Mouse (Mus musculus) midbrain, embryonic 13.5 days (tissue): ENCODE measurements around the gene Tmem230. TPM values are rescaled to one million over a fixed set of nuclear protein-coding genes. Genes with fewer than 3 reads are reported as not detected.
"Not testable (repeated sequence)": the region's sequence is repeated elsewhere in the genome, so short reads cannot be mapped to it uniquely, and the experiment has no call there.

ENCODE experiments used
- ATAC-seq: fragments of 200-750 bp; cut with Nextera tagmentation; 2 replicates; pipeline ENCODE4 v1.8.0; 2017; ENCODE audit warnings: mild to moderate bottlenecking, moderate TSS enrichment, moderate library complexity
- H3K27ac ChIP-seq: fragments of 300-500 bp; sonication (generic); 2 replicates; pipeline ENCODE4 v1.5.1; 2015; ENCODE audit warnings: inconsistent platforms, mild to moderate bottlenecking, moderate library complexity
- H3K27me3 ChIP-seq: fragments of 300-500 bp; sonication (generic); 2 replicates; pipeline ENCODE4 v1.6.1; 2015; ENCODE audit warnings: mild to moderate bottlenecking, inconsistent platforms
- H3K36me3 ChIP-seq: fragments of 300-500 bp; sonication (generic); 2 replicates; pipeline ENCODE4 v1.6.1; 2015; ENCODE audit warnings: mild to moderate bottlenecking, inconsistent platforms
- H3K4me1 ChIP-seq: fragments of 300-500 bp; sonication (generic); replicated peaks from 2 replicates; pipeline ENCODE4 v1.6.1; 2015; ENCODE audit warnings: inconsistent platforms
- H3K4me2 ChIP-seq: fragments of 300-500 bp; sonication (generic); replicated peaks from 2 replicates; pipeline ENCODE4 v1.6.1; 2015; ENCODE audit warnings: moderate library complexity, mild to moderate bottlenecking, inconsistent platforms
- H3K4me3 ChIP-seq: fragments of 300-500 bp; sonication (generic); replicated peaks from 2 replicates; pipeline ENCODE4 v1.5.1; 2015; ENCODE audit warnings: mild to moderate bottlenecking, inconsistent platforms
- H3K9ac ChIP-seq: fragments of 300-500 bp; sonication (generic); replicated peaks from 2 replicates; pipeline ENCODE4 v1.6.1; 2015; ENCODE audit warnings: mild to moderate bottlenecking, inconsistent platforms
- H3K9me3 ChIP-seq: fragments of 300-500 bp; sonication (generic); 2 replicates; pipeline ENCODE4 v1.6.1; 2016; ENCODE audit warnings: mild to moderate bottlenecking, inconsistent platforms
- WGBS: fragments of 180-500 bp; shearing (Covaris S2); methylation state at CpG from one replicate; pipeline ENCODE4 v1.1.7; 2015; 5-methylcytosine and 5-hydroxymethylcytosine counted together
- polyA plus RNA-seq: library from polyadenylated mRNA; unstranded; fragments of >200 nt; fragmentation: Nextera tagmentation; extraction: Ambion mirVana; gene quantifications from 2 replicates; pipeline ENCODE4 v1.2.1, GENCODE M21; 2015

Tmem230 gene
- polyA plus RNA-seq, 1 experiment from 2014 or later = 53.9 TPM

- no peak overlapping the region for H3K9ac ChIP-seq
- no peaks in the 10 kb centered on the region for H3K9me3 ChIP-seq
- H3K4me3 ChIP-seq = no peak overlapping the region
- H3K36me3 ChIP-seq = peaks cover 23% of the 10 kb centered on the region
- H3K27me3 ChIP-seq = no peaks in the 10 kb centered on the region
- peaks cover 15% of the 10 kb centered on the region for H3K4me1 ChIP-seq
- H3K27ac ChIP-seq = no peak overlapping the region
- ATAC-seq = no peak
- no peak overlapping the region for H3K4me2 ChIP-seq
- 96% methylated on average over 3 of the region's 3 CpGs for WGBS
Observed at GRCm38 (mm10) chr2:132243370-132243769, 4.2 kb downstream of the Tmem230 start.

- not testable (repeated sequence) for H3K27ac ChIP-seq, H3K9me3 ChIP-seq, H3K27me3 ChIP-seq, H3K4me3 ChIP-seq, H3K4me2 ChIP-seq, H3K4me1 ChIP-seq, ATAC-seq, H3K9ac ChIP-seq
- WGBS = 30% methylated on average over 9 of the region's 10 CpGs
- peaks cover 28% of the 10 kb centered on the region for H3K36me3 ChIP-seq
Observed at GRCm38 (mm10) chr2:132240457-132240856, 7.2 kb downstream of the Tmem230 start.

- H3K9me3 ChIP-seq, H3K27me3 ChIP-seq, H3K4me2 ChIP-seq, ATAC-seq, H3K9ac ChIP-seq, H3K27ac ChIP-seq, H3K4me3 ChIP-seq, H3K4me1 ChIP-seq: not testable (repeated sequence)
- 90% methylated on average over 3 of the region's 3 CpGs for WGBS
- H3K36me3 ChIP-seq = peaks cover 24% of the 10 kb centered on the region
Observed at GRCm38 (mm10) chr2:132239434-132239833, 8.2 kb downstream of the Tmem230 start.

- no peak overlapping the region for H3K4me3 ChIP-seq
- peaks cover 5% of the 10 kb centered on the region for H3K36me3 ChIP-seq
- H3K9ac ChIP-seq = no peak overlapping the region
- H3K9me3 ChIP-seq = no peaks in the 10 kb centered on the region
- ATAC-seq = no peak
- H3K4me1 ChIP-seq = no peaks in the 10 kb centered on the region
- H3K27ac ChIP-seq = no peak overlapping the region
- no peak overlapping the region for H3K4me2 ChIP-seq
- no peaks in the 10 kb centered on the region for H3K27me3 ChIP-seq
- 83% methylated on average over 7 of the region's 7 CpGs for WGBS
Observed at GRCm38 (mm10) chr2:132235975-132236374, 11.6 kb downstream of the Tmem230 start.

DNA sequence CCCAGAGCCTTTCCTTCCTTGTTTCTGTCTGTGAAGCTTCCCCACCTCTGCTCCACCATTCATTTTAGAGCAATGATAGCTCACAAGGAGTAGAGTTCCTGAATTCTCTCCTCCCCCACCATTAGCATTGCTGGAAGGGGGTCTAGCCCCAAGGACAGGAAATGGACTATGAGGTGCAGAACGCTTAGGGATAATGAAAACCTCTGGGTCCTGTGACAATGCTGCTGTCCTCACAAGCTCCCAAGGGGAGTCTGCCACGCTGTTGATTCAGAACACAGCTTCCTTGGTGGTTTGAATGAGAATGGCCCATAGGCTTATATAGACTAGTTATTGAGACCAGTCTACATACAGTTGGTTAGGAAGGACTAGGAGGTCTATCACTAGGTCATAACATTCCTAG is 12.3 kb downstream of the Tmem230 start:
- Histone ChIP-seq H3K9me3 (no peaks in the 10 kb centered on the region), H3K27me3 (no peaks in the 10 kb centered on the region), H3K4me2 (no peak overlapping the region), H3K4me3 (no peak overlapping the region), H3K27ac (no peak overlapping the region), H3K9ac (no peak overlapping the region), H3K4me1 (no peaks in the 10 kb centered on the region), H3K36me3 (peaks cover 5% of the 10 kb centered on the region)
- no peak for ATAC-seq
- 52% methylated on average over 2 of the region's 2 CpGs for whole genome bisulfite sequencing

GRCm38 (mm10) chr2:132233985-132234765 is 13.4 kb downstream of the Tmem230 start:
- H3K9ac ChIP-seq = no peak overlapping the region
- no peak overlapping the region for H3K27ac ChIP-seq

GRCm38 (mm10) chr2:132232413-132232945 is 15.1 kb downstream of the Tmem230 start:
- ATAC-seq = no peak
- Histone ChIP-seq H3K27ac (no peak overlapping the region), H3K9ac (no peak overlapping the region), H3K27me3 (no peaks in the 10 kb centered on the region), H3K4me1 (no peaks in the 10 kb centered on the region), H3K36me3 (no peaks in the 10 kb centered on the region), H3K4me2 (no peak overlapping the region), H3K4me3 (no peak overlapping the region), H3K9me3 (no peaks in the 10 kb centered on the region)
- WGBS = 77% methylated on average over 3 of the region's 3 CpGs

More at GRCm38 (mm10) chr2:132233985-132234765, 13.4 kb downstream of the Tmem230 start:
- Histone ChIP-seq H3K4me1 (no peaks in the 10 kb centered on the region), H3K36me3 (peaks cover 5% of the 10 kb centered on the region), H3K9me3 (no peaks in the 10 kb centered on the region), H3K4me3 (no peak overlapping the region), H3K4me2 (no peak overlapping the region), H3K27me3 (no peaks in the 10 kb centered on the region)
- WGBS = 84% methylated on average over 16 of the region's 16 CpGs
- no peak for ATAC-seq

GRCm38 (mm10) chr2:132224359-132224758 is 23.2 kb downstream of the Tmem230 start:
- WGBS = 84% methylated on average over 4 of the region's 4 CpGs
- Histone ChIP-seq H3K9me3 (no peaks in the 10 kb centered on the region), H3K4me1 (no peaks in the 10 kb centered on the region), H3K4me3 (no peak overlapping the region), H3K27me3 (no peaks in the 10 kb centered on the region), H3K36me3 (no peaks in the 10 kb centered on the region), H3K9ac (no peak overlapping the region), H3K27ac (no peak overlapping the region), H3K4me2 (no peak overlapping the region)
- ATAC-seq = no peak

DNA sequence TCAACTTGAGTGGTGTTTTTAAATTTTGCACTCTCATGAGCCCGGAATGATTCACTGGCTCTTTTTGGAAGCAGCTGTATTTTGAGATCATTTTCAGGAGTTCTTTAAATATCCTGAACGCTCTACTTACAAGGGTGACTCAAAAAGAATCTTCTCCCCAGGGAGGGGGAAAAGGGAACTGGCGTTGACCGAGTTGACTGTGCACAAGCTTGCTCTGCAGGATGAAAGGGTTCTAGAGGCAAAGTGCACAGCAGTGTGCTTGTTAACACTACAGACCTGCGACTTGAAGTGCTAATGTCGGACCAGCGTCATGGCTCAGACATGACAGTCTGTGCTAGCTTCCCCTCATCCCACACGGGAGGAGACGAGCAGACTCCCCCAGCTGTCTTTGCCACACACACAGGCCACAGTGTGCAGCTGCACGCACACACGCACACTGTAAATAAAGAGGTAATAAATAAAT is 26.0 kb downstream of the Tmem230 start:
- Histone ChIP-seq H3K27me3 (no peaks in the 10 kb centered on the region), H3K9ac (no peak overlapping the region), H3K4me3 (no peak overlapping the region), H3K36me3 (no peaks in the 10 kb centered on the region), H3K4me2 (no peak overlapping the region), H3K27ac (no peak overlapping the region), H3K9me3 (no peaks in the 10 kb centered on the region), H3K4me1 (no peaks in the 10 kb centered on the region)
- 77% methylated on average over 11 of the region's 11 CpGs for WGBS
- no peak for ATAC-seq

- no peaks in the 10 kb centered on the region for H3K27me3 ChIP-seq
- H3K4me1 ChIP-seq = no peaks in the 10 kb centered on the region
- no peaks in the 10 kb centered on the region for H3K9me3 ChIP-seq
- no peak for ATAC-seq
- WGBS = 89% methylated on average over 5 of the region's 5 CpGs
- no peak overlapping the region for H3K9ac ChIP-seq
- no peaks in the 10 kb centered on the region for H3K36me3 ChIP-seq
- H3K4me3 ChIP-seq = no peak overlapping the region
- H3K27ac ChIP-seq = no peak overlapping the region
- no peak overlapping the region for H3K4me2 ChIP-seq
Observed at GRCm38 (mm10) chr2:132211995-132212656, 35.5 kb downstream of the Tmem230 start.

DNA sequence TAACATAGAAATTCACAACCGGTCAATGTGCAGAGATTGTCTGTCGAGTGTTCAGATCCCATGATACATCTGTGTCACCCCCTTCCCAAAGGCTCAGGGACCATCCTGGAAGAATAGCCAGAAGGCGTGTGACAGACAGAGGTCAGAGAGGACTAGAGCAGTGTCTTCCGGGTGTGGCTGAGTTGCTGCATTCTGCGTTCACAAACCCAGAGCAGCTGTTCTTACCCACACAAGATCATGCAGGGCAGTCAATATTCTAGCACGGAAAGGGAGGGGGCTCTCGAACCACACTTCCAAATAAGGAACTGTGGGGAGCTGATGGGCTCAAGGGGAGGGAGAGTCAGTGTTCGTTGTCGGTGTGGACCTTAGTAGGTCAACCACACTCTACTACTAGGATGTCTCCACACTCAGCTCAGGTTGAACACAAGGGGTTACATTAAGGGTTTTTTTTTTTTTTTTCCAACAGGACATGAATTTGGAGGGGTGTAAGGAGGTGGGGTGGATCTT is 36.7 kb downstream of the Tmem230 start:
- H3K27ac ChIP-seq = no peak overlapping the region
- no peak overlapping the region for H3K4me2 ChIP-seq
- ATAC-seq = no peak
- WGBS = 89% methylated on average over 9 of the region's 9 CpGs
- H3K9me3 ChIP-seq = no peaks in the 10 kb centered on the region
- no peak overlapping the region for H3K4me3 ChIP-seq
- H3K27me3 ChIP-seq = no peaks in the 10 kb centered on the region
- no peaks in the 10 kb centered on the region for H3K4me1 ChIP-seq
- H3K9ac ChIP-seq = no peak overlapping the region
- H3K36me3 ChIP-seq = no peaks in the 10 kb centered on the region

- 86% methylated on average over 8 of the region's 8 CpGs for whole genome bisulfite sequencing
- no peaks in the 10 kb centered on the region for H3K9me3 ChIP-seq
- no peaks in the 10 kb centered on the region for H3K27me3 ChIP-seq
- no peak overlapping the region for H3K9ac ChIP-seq
- H3K4me3 ChIP-seq = no peak overlapping the region
- H3K36me3 ChIP-seq = no peaks in the 10 kb centered on the region
- H3K27ac ChIP-seq = no peak overlapping the region
- no peak overlapping the region for H3K4me2 ChIP-seq
- H3K4me1 ChIP-seq = no peaks in the 10 kb centered on the region
- ATAC-seq = no peak
Observed at GRCm38 (mm10) chr2:132208246-132208881, 39.2 kb downstream of the Tmem230 start.
